Mouse (Mus musculus): ENCODE measurements around the gene Tmem117.

DNA sequence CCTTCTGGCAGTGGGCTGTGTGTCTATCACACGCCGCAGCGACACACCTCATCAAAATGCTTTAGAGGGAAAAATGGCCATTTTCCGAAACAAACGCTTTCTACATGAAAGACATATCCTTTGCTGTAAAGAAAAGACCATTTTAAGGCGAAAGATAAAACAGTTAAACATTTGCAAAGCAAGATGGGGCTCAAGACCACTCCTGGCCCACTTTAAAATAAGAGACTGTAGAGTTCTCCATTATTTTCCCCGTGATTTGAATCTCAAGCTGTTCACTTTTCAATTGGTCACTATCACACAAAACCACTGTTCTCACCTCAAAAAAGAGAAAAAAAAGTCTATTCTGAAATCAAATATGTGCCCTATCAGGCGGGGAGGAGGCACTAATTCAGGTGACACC is 38.9 kb upstream of the Tmem117 start:
- TF ChIP-seq CTCF (IDR thresholded peaks at IDR 0.05) (no peak), POLR2A (IDR thresholded peaks at IDR 0.05; ENCODE audit: insufficient read depth, low read depth, low read length) (no peak), EP300 (IDR thresholded peaks at IDR 0.05; ENCODE audit: insufficient read depth, low read depth, low read length) (no peak)

Data from heart, adult 2 months (tissue).